Mouse (Mus musculus): ENCODE data around the gene Kdm6b. TPM values are rescaled to one million over a fixed set of nuclear protein-coding genes. Genes with fewer than 3 reads are reported as not detected.
A peak's percentile ranks its signal among the peaks of the same experiment; 100 is the strongest.
"Not testable (repeated sequence)": the region's sequence is repeated elsewhere in the genome, so short reads cannot be mapped to it uniquely, and the experiment has no call there.

Gene Kdm6b
- polyA plus RNA-seq, 1 experiment from 2014 or later: 24.3 TPM

GRCm38 (mm10) chr11:69398486-69399200, 14.8 kb downstream of the Kdm6b start:
- ATAC-seq (ENCODE audit: low read depth) (no peak), DNase-seq (ENCODE audit: low spot score) (no peak)
- 29% methylated on average over 21 of the region's 21 CpGs for WGBS
- H3K9ac ChIP-seq (ENCODE audit: low read depth, low read length): peak overlapping the region; percentile 51
- no peaks in the 10 kb centered on the region for H3K9me3 ChIP-seq (ENCODE audit: control insufficient read depth, low read length)
- H3K4me1 ChIP-seq (ENCODE audit: control insufficient read depth, insufficient read depth, low read length): peaks cover 18% of the 10 kb centered on the region
- no peaks in the 10 kb centered on the region; the same call in 1 of the 2 replicates for H3K27me3 ChIP-seq (replicated peaks; ENCODE audit: control insufficient read depth, insufficient read depth, low read length)
- H3K4me3 ChIP-seq (ENCODE audit: low read depth, low read length): peak overlapping the region; percentile 55; the same call in 1 of the 2 replicates
- peaks cover 49% of the 10 kb centered on the region for H3K36me3 ChIP-seq (ENCODE audit: control insufficient read depth, insufficient read depth, low read length)
- H3K4me2 ChIP-seq (ENCODE audit: low read depth, low read length): peak overlapping the region; percentile 61
- H3K27ac ChIP-seq (replicated peaks; ENCODE audit: low read depth, low read length): peak overlapping the region; percentile 94; the same call in 1 of the 2 replicates

- no peaks in the 10 kb centered on the region; the same call in 1 of the 2 replicates for H3K27me3 ChIP-seq (replicated peaks; ENCODE audit: control insufficient read depth, insufficient read depth, low read length)
- peak within 1 kb of the TSS; percentile 61 for H3K4me2 ChIP-seq (ENCODE audit: low read depth, low read length)
- H3K27ac ChIP-seq (replicated peaks; ENCODE audit: low read depth, low read length): peak within 1 kb of the TSS; percentile 94
- 11% methylated on average over 15 of the region's 16 CpGs for WGBS
- peak within 1 kb of the TSS; percentile 55 for H3K4me3 ChIP-seq (ENCODE audit: low read depth, low read length)
- peaks cover 18% of the 10 kb centered on the region for H3K4me1 ChIP-seq (ENCODE audit: control insufficient read depth, insufficient read depth, low read length)
- H3K9ac ChIP-seq (ENCODE audit: low read depth, low read length): peak within 1 kb of the TSS; percentile 85
- H3K36me3 ChIP-seq (ENCODE audit: control insufficient read depth, insufficient read depth, low read length): peaks cover 43% of the 10 kb centered on the region
- no peak for ATAC-seq (ENCODE audit: low read depth)
- no peaks in the 10 kb centered on the region for H3K9me3 ChIP-seq (ENCODE audit: control insufficient read depth, low read length)
- DNase-seq (ENCODE audit: low spot score): peak; percentile 47
Measured at GRCm38 (mm10) chr11:69398059-69398458, 15.4 kb downstream of the Kdm6b start, which contains the start of gene Tmem88. Gene Tmem88 (minus strand): TSS chr11:69398234.

- peak overlapping the region; percentile 94 for H3K27ac ChIP-seq (replicated peaks; ENCODE audit: low read depth, low read length)
- peak overlapping the region; percentile 61 for H3K4me2 ChIP-seq (ENCODE audit: low read depth, low read length)
- no peaks in the 10 kb centered on the region; the same call in 1 of the 2 replicates for H3K27me3 ChIP-seq (replicated peaks; ENCODE audit: control insufficient read depth, insufficient read depth, low read length)
- H3K4me1 ChIP-seq (ENCODE audit: control insufficient read depth, insufficient read depth, low read length): peaks cover 18% of the 10 kb centered on the region
- peak overlapping the region; percentile 55 for H3K4me3 ChIP-seq (ENCODE audit: low read depth, low read length)
- H3K9me3 ChIP-seq (ENCODE audit: control insufficient read depth, low read length): no peaks in the 10 kb centered on the region
- H3K36me3 ChIP-seq (ENCODE audit: control insufficient read depth, insufficient read depth, low read length): peaks cover 39% of the 10 kb centered on the region
- peak overlapping the region; percentile 51 for H3K9ac ChIP-seq (ENCODE audit: low read depth, low read length)
- DNase-seq (ENCODE audit: low spot score) (no peak), ATAC-seq (ENCODE audit: low read depth) (no peak)
- WGBS: 20% methylated on average over 20 of the region's 24 CpGs
Measured at GRCm38 (mm10) chr11:69397581-69398057, 15.9 kb downstream of the Kdm6b start.

GRCm38 (mm10) chr11:69396772-69397171, 16.7 kb downstream of the Kdm6b start:
- no peak for DNase-seq (ENCODE audit: low spot score)
- Histone ChIP-seq H3K27me3 (replicated peaks; ENCODE audit: control insufficient read depth, insufficient read depth, low read length) (no peaks in the 10 kb centered on the region; the same call in 1 of the 2 replicates), H3K9ac (ENCODE audit: low read depth, low read length) (peak overlapping the region; percentile 85), H3K27ac (replicated peaks; ENCODE audit: low read depth, low read length) (peak overlapping the region; percentile 94; the same call in 1 of the 2 replicates), H3K4me3 (ENCODE audit: low read depth, low read length) (peak overlapping the region; percentile 55), H3K9me3 (ENCODE audit: control insufficient read depth, low read length) (no peaks in the 10 kb centered on the region), H3K36me3 (ENCODE audit: control insufficient read depth, insufficient read depth, low read length) (peaks cover 35% of the 10 kb centered on the region), H3K4me2 (ENCODE audit: low read depth, low read length) (peak overlapping the region; percentile 61), H3K4me1 (ENCODE audit: control insufficient read depth, insufficient read depth, low read length) (peaks cover 18% of the 10 kb centered on the region)
- 26% methylated on average over 11 of the region's 11 CpGs for WGBS
- no peak for ATAC-seq (ENCODE audit: low read depth)

GRCm38 (mm10) chr11:69395634-69396373, 17.7 kb downstream of the Kdm6b start:
- peak overlapping the region; percentile 55 for H3K4me3 ChIP-seq (ENCODE audit: low read depth, low read length)
- H3K4me1 ChIP-seq (ENCODE audit: control insufficient read depth, insufficient read depth, low read length): peaks cover 18% of the 10 kb centered on the region
- peak overlapping the region; percentile 61 for H3K4me2 ChIP-seq (ENCODE audit: low read depth, low read length)
- DNase-seq (ENCODE audit: low spot score) (peak; percentile 100), ATAC-seq (ENCODE audit: low read depth) (peak; percentile 91)
- H3K9me3 ChIP-seq (ENCODE audit: control insufficient read depth, low read length): no peaks in the 10 kb centered on the region
- WGBS: under 1% methylated on average over 43 of the region's 48 CpGs
- no peaks in the 10 kb centered on the region; the same call in 1 of the 2 replicates for H3K27me3 ChIP-seq (replicated peaks; ENCODE audit: control insufficient read depth, insufficient read depth, low read length)
- peaks cover 26% of the 10 kb centered on the region for H3K36me3 ChIP-seq (ENCODE audit: control insufficient read depth, insufficient read depth, low read length)
- H3K27ac ChIP-seq (replicated peaks; ENCODE audit: low read depth, low read length): peak overlapping the region; percentile 94
- H3K9ac ChIP-seq (ENCODE audit: low read depth, low read length): peak overlapping the region; percentile 85

GRCm38 (mm10) chr11:69395235-69395633, 18.2 kb downstream of the Kdm6b start, which contains the start of the genes Naa38 and Cyb5d1:
Gene Naa38 (plus strand): TSS chr11:69395487.
Gene Cyb5d1 (minus strand): TSS chr11:69395631.
- Histone ChIP-seq H3K27ac (replicated peaks; ENCODE audit: low read depth, low read length) (peak within 1 kb of the TSS; percentile 94), H3K9ac (ENCODE audit: low read depth, low read length) (peak within 1 kb of the TSS; percentile 85), H3K36me3 (ENCODE audit: control insufficient read depth, insufficient read depth, low read length) (peaks cover 20% of the 10 kb centered on the region), H3K4me3 (ENCODE audit: low read depth, low read length) (peak within 1 kb of the TSS; percentile 55), H3K4me1 (ENCODE audit: control insufficient read depth, insufficient read depth, low read length) (peaks cover 18% of the 10 kb centered on the region), H3K4me2 (ENCODE audit: low read depth, low read length) (peak within 1 kb of the TSS; percentile 61)
- not testable (repeated sequence) for H3K27me3 ChIP-seq (replicated peaks; ENCODE audit: control insufficient read depth, insufficient read depth, low read length); H3K9me3 ChIP-seq (ENCODE audit: control insufficient read depth, low read length)
- DNase-seq (ENCODE audit: low spot score) (peak; percentile 96), ATAC-seq (ENCODE audit: low read depth) (peak; percentile 80)
- WGBS: under 1% methylated on average over 16 of the region's 24 CpGs

GRCm38 (mm10) chr11:69394591-69395167, 18.8 kb downstream of the Kdm6b start:
- H3K4me3 ChIP-seq (ENCODE audit: low read depth, low read length): peak overlapping the region; percentile 55
- not testable (repeated sequence) for ATAC-seq (ENCODE audit: low read depth); H3K27me3 ChIP-seq (replicated peaks; ENCODE audit: control insufficient read depth, insufficient read depth, low read length); H3K9me3 ChIP-seq (ENCODE audit: control insufficient read depth, low read length); DNase-seq (ENCODE audit: low spot score)
- 1% methylated on average over 31 of the region's 31 CpGs for WGBS
- peak overlapping the region; percentile 94 for H3K27ac ChIP-seq (replicated peaks; ENCODE audit: low read depth, low read length)
- H3K36me3 ChIP-seq (ENCODE audit: control insufficient read depth, insufficient read depth, low read length): peaks cover 14% of the 10 kb centered on the region
- H3K4me2 ChIP-seq (ENCODE audit: low read depth, low read length): peak overlapping the region; percentile 61
- peaks cover 24% of the 10 kb centered on the region for H3K4me1 ChIP-seq (ENCODE audit: control insufficient read depth, insufficient read depth, low read length)
- peak overlapping the region; percentile 85 for H3K9ac ChIP-seq (ENCODE audit: low read depth, low read length)
